Mouse (Mus musculus) bone marrow macrophage, adult 2 months (primary cell): ENCODE data around the gene Myof.

Source experiments
- CTCF ChIP-seq: IDR thresholded peaks from 2 replicates; pipeline ENCODE4 v1.5.1; 2012; ENCODE audit warnings: low read depth, mild to moderate bottlenecking, low read length, moderate library complexity
- POLR2A ChIP-seq: IDR thresholded peaks from 2 replicates; pipeline ENCODE4 v1.6.1; 2012; ENCODE audit warnings: mild to moderate bottlenecking, low read depth, low read length, borderline replicate concordance

GRCm38 (mm10) chr19:38034696-38035095, 8.7 kb downstream of the Myof start:
- TF ChIP-seq CTCF = no peak
- no peak for TF ChIP-seq POLR2A
